Mouse (Mus musculus) gastrocnemius, adult 8-10 months (tissue): ENCODE results near the gene 3110070M22Rik. TPM values are rescaled to one million over a fixed set of nuclear protein-coding genes. Genes with fewer than 3 reads are reported as not detected.
"Not testable (repeated sequence)": the region's sequence is repeated elsewhere in the genome, so short reads cannot be mapped to it uniquely, and the experiment has no call there.

Source experiments
- DNase-seq, 2 experiments: peaks; one replicate each; pipeline ENCODE4 v3.0.0; 2022; ENCODE audit warnings: low spot score in 2 of 2
- total RNA-seq, 4 experiments: library from RNA; stranded (reverse); gene quantifications; 2 replicates each; pipeline ENCODE4 v1.2.4; 2022

Gene 3110070M22Rik
- total RNA-seq: under 1 TPM in 3 of 4 experiments, not detected in 1; 0.25 to 0.39 (median 0.35) TPM

- peak; percentile 59 to 78 for DNase-seq
Measured at GRCm38 (mm10) chr13:119487880-119488580, at the start of gene 3110070M22Rik, which contains the start of gene Tmem267. Gene 3110070M22Rik (minus strand): TSS chr13:119488383. Gene Tmem267 (plus strand): TSS chr13:119488039.

- DNase-seq: not testable (repeated sequence)
Measured at GRCm38 (mm10) chr13:119494938-119495337, 6.8 kb upstream of the 3110070M22Rik start.

- DNase-seq: not testable (repeated sequence)
Measured at GRCm38 (mm10) chr13:119492083-119492482, 3.9 kb upstream of the 3110070M22Rik start.

- no peak for DNase-seq
Measured at GRCm38 (mm10) chr13:119487354-119487753, 829 bp downstream of the 3110070M22Rik start.

GRCm38 (mm10) chr13:119477789-119478188 lies 10.4 kb downstream of the 3110070M22Rik start:
- no peak for DNase-seq

GRCm38 (mm10) chr13:119476631-119477030 lies 11.6 kb downstream of the 3110070M22Rik start:
- no peak for DNase-seq

- DNase-seq: peak; percentile 65 to 77
Measured at GRCm38 (mm10) chr13:119462596-119463560, 25.3 kb downstream of the 3110070M22Rik start, which contains the start of gene 4833420G17Rik. Gene 4833420G17Rik (plus strand): TSS chr13:119462768.

- no peak for DNase-seq
Measured at GRCm38 (mm10) chr13:119461900-119462595, 26.1 kb downstream of the 3110070M22Rik start.

- no peak for DNase-seq
Measured at GRCm38 (mm10) chr13:119456342-119456741, 31.8 kb downstream of the 3110070M22Rik start.

- DNase-seq: no peak
Measured at GRCm38 (mm10) chr13:119455082-119455481, 33.1 kb downstream of the 3110070M22Rik start.

GRCm38 (mm10) chr13:119453563-119453962 lies 34.6 kb downstream of the 3110070M22Rik start:
- no peak for DNase-seq

- no peak for DNase-seq
Measured at GRCm38 (mm10) chr13:119442244-119442643, 45.9 kb downstream of the 3110070M22Rik start.

Other genes with a start within 250 kb of the 3110070M22Rik start
- 100 to 1,000 TPM; 108 to 111 (median 109) TPM for gene Paip1, start 59.8 kb downstream of the 3110070M22Rik start, total RNA-seq
- 1 to 10 TPM; 5.2 to 7.5 (median 5.4) TPM for gene 4833420G17Rik, start 25.6 kb downstream of the 3110070M22Rik start, total RNA-seq
- gene Tmem267, start 344 bp downstream of the 3110070M22Rik start, total RNA-seq: 10 to 100 TPM; 15.2 to 23.8 (median 18.6) TPM
- gene Ccl28, start 135.4 kb upstream of the 3110070M22Rik start, total RNA-seq: under 1 TPM; 0.19 to 0.83 (median 0.48) TPM
- gene Hmgcs1, start 202.0 kb upstream of the 3110070M22Rik start, total RNA-seq: 10 to 100 TPM; 23.9 to 27.6 (median 25.4) TPM